Mouse (Mus musculus) heart, embryonic 12.5 days (tissue): Measurements from ENCODE around the gene Gm21095. TPM values are rescaled to one million over a fixed set of nuclear protein-coding genes. Genes with fewer than 3 reads are reported as not detected.
"Not testable (repeated sequence)": the region's sequence is repeated elsewhere in the genome, so short reads cannot be mapped to it uniquely, and the experiment has no call there.

ENCODE experiments used
- ATAC-seq: fragments of 200-750 bp; cut with Nextera tagmentation; 2 replicates; pipeline ENCODE4 v1.8.0; 2017; ENCODE audit warnings: moderate TSS enrichment, moderate library complexity; ENCODE audit not compliant: insufficient number of reproducible peaks, low FRiP score
- H3K27ac ChIP-seq: fragments of 300-500 bp; sonication (generic); 2 replicates; pipeline ENCODE4 v1.5.1; 2016; ENCODE audit warnings: mild to moderate bottlenecking, moderate library complexity; ENCODE audit not compliant: poor library complexity, severe bottlenecking
- H3K27me3 ChIP-seq: fragments of 300-500 bp; sonication (generic); replicated peaks from 2 replicates; pipeline ENCODE4 v1.6.1; 2016; ENCODE audit warnings: mild to moderate bottlenecking, moderate library complexity
- H3K36me3 ChIP-seq: fragments of 300-500 bp; sonication (generic); 2 replicates; pipeline ENCODE4 v1.6.1; 2016; ENCODE audit warnings: mild to moderate bottlenecking, moderate library complexity
- H3K4me1 ChIP-seq: fragments of 300-500 bp; sonication (generic); replicated peaks from 2 replicates; pipeline ENCODE4 v1.6.1; 2016; ENCODE audit warnings: mild to moderate bottlenecking
- H3K4me2 ChIP-seq: fragments of 300-500 bp; sonication (generic); 2 replicates; pipeline ENCODE4 v1.6.1; 2016; ENCODE audit warnings: mild to moderate bottlenecking, moderate library complexity
- H3K4me3 ChIP-seq: fragments of 300-500 bp; sonication (generic); 2 replicates; pipeline ENCODE4 v1.5.1; 2016; ENCODE audit warnings: mild to moderate bottlenecking
- H3K9ac ChIP-seq: fragments of 300-500 bp; sonication (generic); 2 replicates; pipeline ENCODE4 v1.6.1; 2016; ENCODE audit warnings: mild to moderate bottlenecking, moderate library complexity
- H3K9me3 ChIP-seq: fragments of 300-500 bp; sonication (generic); replicated peaks from 2 replicates; pipeline ENCODE4 v1.6.1; 2016; ENCODE audit warnings: mild to moderate bottlenecking, moderate library complexity
- WGBS: fragments of 180-500 bp; shearing (Covaris S2); methylation state at CpG from one replicate; pipeline ENCODE4 v1.1.7; 2016; 5-methylcytosine and 5-hydroxymethylcytosine counted together
- polyA plus RNA-seq: library from polyadenylated mRNA; unstranded; fragments of >200 nt; fragmentation: Nextera tagmentation; extraction: Ambion mirVana; gene quantifications from 2 replicates; pipeline ENCODE4 v1.2.1, GENCODE M21; 2016

Gene Gm21095
- not detected in 2 replicates for polyA plus RNA-seq

GRCm38 (mm10) chrY:84096979-84097378, at the start of gene Gm21095:
Gene Gm21095, plus strand, starts transcription at chrY:84097279.
- not testable (repeated sequence) for H3K4me3 ChIP-seq, H3K9ac ChIP-seq, H3K36me3 ChIP-seq, H3K4me2 ChIP-seq, H3K27me3 ChIP-seq, ATAC-seq, H3K9me3 ChIP-seq, H3K27ac ChIP-seq, H3K4me1 ChIP-seq
- WGBS: no CpG with 5 or more reads among the region's 6 CpGs
